Comparison of ENCODE assay signal across 21 mouse cellular contexts in the genomic region with DNA sequence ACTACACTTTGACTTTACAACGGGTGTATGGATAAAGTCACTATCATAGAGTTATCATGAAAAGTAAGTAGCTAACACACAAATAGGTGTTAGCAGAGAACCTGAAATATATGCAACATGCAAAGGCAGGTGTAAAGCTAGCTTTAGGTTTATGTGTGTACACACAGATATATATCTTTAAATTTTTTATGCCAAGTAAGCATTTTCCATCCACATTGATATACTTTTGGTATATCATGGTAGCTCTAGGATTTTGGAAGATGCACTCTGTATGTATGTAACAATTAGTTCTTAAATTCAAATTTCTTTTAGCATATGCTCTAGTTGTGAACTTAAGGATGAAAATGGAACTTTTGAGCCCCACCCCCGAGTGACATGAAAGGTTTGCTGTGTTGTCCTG. TPM values are rescaled to one million over a fixed set of nuclear protein-coding genes. Genes with fewer than 3 reads are reported as not detected.
A peak's percentile ranks its signal among the peaks of the same experiment; 100 is the strongest.
DNase-seq lines count a peak whose midpoint lies in the region; ATAC-seq and TF ChIP-seq lines count a peak whose summit lies in the region.
"Had no signal": no experiment of that assay in that cellular context is flagged by ENCODE, and none has a peak within 500 bp of the region (broad histone marks: within the 10 kb centered on the region; RNA-seq: fewer than 3 reads in every experiment).

No protein-coding gene starts in this region.

- no peak for TF ChIP-seq EP300 in CH12.LX (IDR thresholded peaks at IDR 0.05; ENCODE audit: low read length)
- no peak for TF ChIP-seq EP300 in MEL (IDR thresholded peaks at IDR 0.05; ENCODE audit: low read depth in 1 of 2, low read length in 2 of 2)
- TF ChIP-seq EP300 in stomach, postnatal 0 days (optimal IDR thresholded peaks at IDR 0.05) = no peak

- H3K79me2 ChIP-seq in CH12.LX (replicated peaks; ENCODE audit: control insufficient read depth, extremely low read depth, insufficient read depth, poor library complexity, severe bottlenecking) (no peaks in the 10 kb centered on the region; the same call in 1 of the 2 replicates), MEL (ENCODE audit: control insufficient read depth, insufficient read depth, low read length, poor library complexity) (peaks cover 42% of the 10 kb centered on the region)

- H3K9me3 ChIP-seq in intestine, embryonic 15.5 days = no peaks in the 10 kb centered on the region
- H3K9me3 ChIP-seq in intestine, embryonic 16.5 days (ENCODE audit: control insufficient read depth, low read length) = no peaks in the 10 kb centered on the region
- H3K9me3 ChIP-seq in CH12.LX (replicated peaks; ENCODE audit: low read length) (no peaks in the 10 kb centered on the region), MEL (replicated peaks; ENCODE audit: insufficient read depth, low read length) (no peaks in the 10 kb centered on the region)
- H3K9me3 ChIP-seq in stomach, postnatal 0 days (ENCODE audit: control insufficient read depth, low read length) = no peaks in the 10 kb centered on the region
- H3K9me3 ChIP-seq: embryonic facial prominence, embryonic 13.5 days; forebrain, embryonic 12.5 days; heart, embryonic 15.5 days; hindbrain, embryonic 10.5 days; hindbrain, embryonic 15.5 days had no signal

- H3K36me3 ChIP-seq in intestine, embryonic 15.5 days = no peaks in the 10 kb centered on the region
- H3K36me3 ChIP-seq in intestine, embryonic 16.5 days (ENCODE audit: control insufficient read depth, insufficient read depth, low read length) = no peaks in the 10 kb centered on the region
- H3K36me3 ChIP-seq in CH12.LX (replicated peaks in 1 of 2; ENCODE audit: control insufficient read depth in 1 of 2, insufficient read depth in 1 of 2, low read length in 1 of 2) (peaks cover 0 to 38% of the 10 kb centered on the region in 2 experiments), MEL (ENCODE audit: control insufficient read depth in 1 of 2, insufficient read depth in 2 of 2, low read length in 2 of 2) (peaks cover 11 to 53% of the 10 kb centered on the region in 2 experiments)
- peaks cover 4% of the 10 kb centered on the region; the same call in 1 of the 2 replicates for H3K36me3 ChIP-seq in stomach, postnatal 0 days (ENCODE audit: control insufficient read depth, insufficient read depth, low read length)
- H3K36me3 ChIP-seq: embryonic facial prominence, embryonic 13.5 days; forebrain, embryonic 12.5 days; heart, embryonic 15.5 days; hindbrain, embryonic 10.5 days; hindbrain, embryonic 15.5 days had no signal

- dilution Hi-C loops in CH12.LX (cut with MboI; ENCODE audit: extremely low pct_ligation_motif_present, extremely low pct_unique_long_range_greater_than_20kb, low sequenced_read_pairs) = no loop called here

- no peak overlapping the region for H3K4me3 ChIP-seq in intestine, embryonic 15.5 days (replicated peaks)
- no peak overlapping the region for H3K4me3 ChIP-seq in intestine, embryonic 16.5 days (ENCODE audit: low read length)
- H3K4me3 ChIP-seq in CH12.LX (replicated peaks in 1 of 3; ENCODE audit: low read depth in 2 of 3, low read length in 2 of 3, poor library complexity in 1 of 3) = no peak overlapping the region
- H3K4me3 ChIP-seq in MEL (ENCODE audit: control insufficient read depth in 1 of 2, insufficient read depth in 1 of 2, low read depth in 2 of 2, low read length in 2 of 2) = no peak overlapping the region
- no peak overlapping the region for H3K4me3 ChIP-seq in stomach, postnatal 0 days (ENCODE audit: low read depth, low read length)
- H3K4me3 ChIP-seq: embryonic facial prominence, embryonic 13.5 days; forebrain, embryonic 12.5 days; heart, adult 2 months; heart, embryonic 15.5 days; hindbrain, embryonic 10.5 days; hindbrain, embryonic 15.5 days had no signal

- H3K27me3 ChIP-seq in intestine, embryonic 15.5 days (replicated peaks) = no peaks in the 10 kb centered on the region
- H3K27me3 ChIP-seq in intestine, embryonic 16.5 days (replicated peaks; ENCODE audit: control insufficient read depth, insufficient read depth, low read length) = no peaks in the 10 kb centered on the region
- H3K27me3 ChIP-seq in CH12.LX (replicated peaks) (no peaks in the 10 kb centered on the region), MEL (ENCODE audit: control insufficient read depth in 1 of 2, insufficient read depth in 2 of 2, low read length in 2 of 2) (no peaks in the 10 kb centered on the region)
- no peaks in the 10 kb centered on the region for H3K27me3 ChIP-seq in stomach, postnatal 0 days (ENCODE audit: control insufficient read depth, insufficient read depth, low read length)
- H3K27me3 ChIP-seq: embryonic facial prominence, embryonic 13.5 days; forebrain, embryonic 12.5 days; heart, embryonic 15.5 days; hindbrain, embryonic 15.5 days; Patski had no signal

- peaks cover 46% of the 10 kb centered on the region for H3K4me1 ChIP-seq in intestine, embryonic 15.5 days (replicated peaks)
- H3K4me1 ChIP-seq in intestine, embryonic 16.5 days (ENCODE audit: control insufficient read depth, insufficient read depth, low read length) = peaks cover 47% of the 10 kb centered on the region
- H3K4me1 ChIP-seq in CH12.LX (ENCODE audit: control insufficient read depth in 1 of 2, insufficient read depth in 2 of 2) (peaks cover 0 to 5% of the 10 kb centered on the region in 2 experiments; a peak in 1 of 4 replicates), MEL (ENCODE audit: control insufficient read depth in 1 of 2, insufficient read depth in 2 of 2, low read length in 2 of 2) (peaks cover 13 to 28% of the 10 kb centered on the region in 2 experiments)
- peaks cover 18% of the 10 kb centered on the region; the same call in 1 of the 2 replicates for H3K4me1 ChIP-seq in stomach, postnatal 0 days (replicated peaks; ENCODE audit: control insufficient read depth, insufficient read depth)
- H3K4me1 ChIP-seq: forebrain, embryonic 12.5 days; hindbrain, embryonic 15.5 days had no signal

- peak overlapping the region; percentile 51 for H3K27ac ChIP-seq in intestine, embryonic 15.5 days
- H3K27ac ChIP-seq in intestine, embryonic 16.5 days (ENCODE audit: low read length) = no peak overlapping the region
- H3K27ac ChIP-seq in CH12.LX (ENCODE audit: insufficient read depth, low read depth) (no peak overlapping the region), MEL (ENCODE audit: control insufficient read depth, low read depth, low read length) (no peak overlapping the region)
- peak overlapping the region; percentile 56 for H3K27ac ChIP-seq in stomach, postnatal 0 days (replicated peaks)
- H3K27ac ChIP-seq: embryonic facial prominence, embryonic 13.5 days; forebrain, embryonic 12.5 days; heart, adult 2 months; heart, embryonic 15.5 days; hindbrain, embryonic 10.5 days; hindbrain, embryonic 15.5 days had no signal

- ATAC-seq in intestine, embryonic 15.5 days = no peak
- no peak for ATAC-seq in intestine, embryonic 16.5 days
- ATAC-seq in stomach, postnatal 0 days (ENCODE audit: low FRiP score, low TSS enrichment) = no peak
- ATAC-seq: activated CD4-positive, CD25-positive, alpha-beta regulatory T cell, adult 4 months; forebrain, embryonic 16.5 days; Patski had no signal

- WGBS in intestine, embryonic 15.5 days = 52% methylated on average over 2 of the region's 2 CpGs
- WGBS in intestine, embryonic 16.5 days = 61% methylated on average over 2 of the region's 2 CpGs
- WGBS in stomach, postnatal 0 days = 42% methylated on average over 2 of the region's 2 CpGs

- TF ChIP-seq RAD21 in CH12.LX (IDR thresholded peaks at IDR 0.05; ENCODE audit: low read depth, low read length) (no peak), MEL (IDR thresholded peaks at IDR 0.05; ENCODE audit: low read depth, low read length) (no peak)

- in situ Hi-C loops in CH12.LX (cut with MboI; ENCODE audit: low pct_ligation_motif_present, low pct_unique_long_range_greater_than_20kb, low sequenced_read_pairs) = loop anchor here (25.0 kb wide), 1 partner anchor 893 kb away; no protein-coding TSS in a partner anchor

- DNase-seq in CH12.LX (ENCODE audit: extremely low read depth) = no peak
- DNase-seq in MEL (ENCODE audit: low read depth, low spot score) = no peak
- no peak for DNase-seq in stomach, postnatal 0 days (ENCODE audit: low spot score)
- no peak for DNase-seq in B cell, adult 2 months
- DNase-seq: adrenal gland, postnatal 14 days; cerebellum, adult 18-20 months; cerebellum, adult 9-11 months; cerebellum, postnatal 36 days; gastrocnemius, postnatal 10 days; heart, adult 2 months had no signal

- H3K4me2 ChIP-seq in intestine, embryonic 15.5 days (replicated peaks) = no peak overlapping the region
- no peak overlapping the region for H3K4me2 ChIP-seq in intestine, embryonic 16.5 days (ENCODE audit: low read depth, low read length)
- no peak overlapping the region for H3K4me2 ChIP-seq in CH12.LX (ENCODE audit: insufficient read depth, low read depth, poor library complexity, severe bottlenecking)
- H3K4me2 ChIP-seq in stomach, postnatal 0 days (replicated peaks; ENCODE audit: low read depth) = no peak overlapping the region
- H3K4me2 ChIP-seq: embryonic facial prominence, embryonic 13.5 days; forebrain, embryonic 12.5 days; heart, embryonic 11.5 days; heart, embryonic 15.5 days; hindbrain, embryonic 15.5 days had no signal

- no peak for TF ChIP-seq CTCF in CH12.LX (conservative IDR thresholded peaks at IDR 0.05 in 1 of 2, IDR thresholded peaks at IDR 0.05 in 1 of 2; ENCODE audit: low read depth in 2 of 2, low read length in 2 of 2)
- TF ChIP-seq CTCF in MEL (IDR thresholded peaks at IDR 0.05 in 2 of 3, conservative IDR thresholded peaks at IDR 0.05 in 1 of 3; ENCODE audit: control insufficient read depth in 1 of 3, insufficient read depth in 1 of 3, low read depth in 2 of 3, low read length in 3 of 3, poor library complexity in 1 of 3, severe bottlenecking in 1 of 3) = no peak
- no peak for TF ChIP-seq CTCF in stomach, postnatal 0 days (IDR thresholded peaks at IDR 0.05; ENCODE audit: low read depth)

- no peak overlapping the region for H3K9ac ChIP-seq in intestine, embryonic 15.5 days
- H3K9ac ChIP-seq in intestine, embryonic 16.5 days (ENCODE audit: low read depth, low read length) = no peak overlapping the region
- H3K9ac ChIP-seq in CH12.LX (ENCODE audit: insufficient read depth, low read depth) (no peak overlapping the region), MEL (ENCODE audit: control insufficient read depth, low read depth, low read length, poor library complexity, severe bottlenecking) (no peak overlapping the region)
- no peak overlapping the region for H3K9ac ChIP-seq in stomach, postnatal 0 days (ENCODE audit: low read length)
- H3K9ac ChIP-seq: embryonic facial prominence, embryonic 13.5 days; forebrain, embryonic 12.5 days; heart, embryonic 15.5 days; hindbrain, embryonic 15.5 days had no signal

- TF ChIP-seq POLR2A in CH12.LX (IDR thresholded peaks at IDR 0.05; ENCODE audit: low read depth, low read length) (no peak), MEL (IDR thresholded peaks at IDR 0.05; ENCODE audit: control insufficient read depth in 1 of 2, insufficient read depth in 1 of 2, low read depth in 1 of 2, low read length in 2 of 2, poor library complexity in 1 of 2) (no peak)

RNA-seq across cellular contexts. Expression of a gene that starts 24.0 kb away (rescaled TPM):
- 29.6 and 30.8 TPM in 2 replicates for polyA plus RNA-seq in intestine, embryonic 15.5 days (2015; fragmentation: Nextera tagmentation; extraction: Ambion mirVana)
- polyA plus RNA-seq in intestine, embryonic 16.5 days (2015; fragmentation: Nextera tagmentation; extraction: Ambion mirVana) = 20.9 and 24.8 TPM in 2 replicates
- total RNA-seq in CH12.LX (2012; rRNA removed) (17.0 and 17.5 TPM in 2 replicates), CH12.LX (2014; rRNA removed) (20.2 and 21.0 TPM in 2 replicates), MEL (2012; rRNA removed) (41.4 TPM in 2 replicates)
- polyA plus RNA-seq in CH12.LX (2012; ENCODE audit: insufficient read length, low read depth) (19.3 and 20.9 TPM in 2 replicates), MEL (2012; ENCODE audit: insufficient read depth in 1 of 2, insufficient read length in 2 of 2, low read depth in 1 of 2, low replicate concordance in 2 of 2, missing spikeins in 1 of 2) (100 to 1,000 TPM in 1 of 2 experiments, 10 to 100 TPM in 1; 23.8 to 116 TPM)
- 36.0 and 44.6 TPM in 2 replicates for polyA plus RNA-seq in stomach, postnatal 0 days (2015; fragmentation: Nextera tagmentation; extraction: Ambion mirVana)

Comparison
In these comparisons a context has a peak if more than half of its experiments do, and no peak if none do; other contexts are left out.
1. H3K27ac ChIP-seq: peak in intestine, embryonic 15.5 days (single experiment) and stomach, postnatal 0 days (single experiment); none in intestine, embryonic 16.5 days (single experiment), CH12.LX (single experiment) and MEL (single experiment).